Mouse (Mus musculus) myocyte (in vitro differentiated cells): Measurements from ENCODE around the gene Agap1. TPM values are rescaled to one million over a fixed set of nuclear protein-coding genes. Genes with fewer than 3 reads are reported as not detected.

Experiments used
- H3K27me3 ChIP-seq: one replicate; pipeline ENCODE4 v1.6.1; 2011; ENCODE audit not compliant: control insufficient read depth, insufficient read depth, insufficient read length
- H3K36me3 ChIP-seq: one replicate; pipeline ENCODE4 v1.6.1; 2011; ENCODE audit not compliant: control insufficient read depth, insufficient read depth
- H3K4me2 ChIP-seq: one replicate; pipeline ENCODE4 v1.6.1; 2011; ENCODE audit warnings: low read depth, control low read depth
- H3K4me3 ChIP-seq: one replicate; pipeline ENCODE4 v1.5.1; 2011; ENCODE audit warnings: mild to moderate bottlenecking, control low read depth, moderate library complexity
- H3K79me2 ChIP-seq: one replicate; pipeline ENCODE4 v1.6.1; 2011; ENCODE audit not compliant: control insufficient read depth, insufficient read depth
- H3ac ChIP-seq: one replicate; pipeline ENCODE4 v1.6.1; 2011; ENCODE audit not compliant: control insufficient read depth, insufficient read length
- CEBPB ChIP-seq: IDR thresholded peaks from 2 replicates; pipeline ENCODE4 v1.6.1; 2011; ENCODE audit warnings: mild to moderate bottlenecking, moderate library complexity; ENCODE audit not compliant: poor library complexity, insufficient read depth, severe bottlenecking
- E2F4 ChIP-seq: IDR thresholded peaks from one replicate; pipeline ENCODE4 v1.6.1; 2011; ENCODE audit warnings: mild to moderate bottlenecking, control low read depth, moderate library complexity; ENCODE audit not compliant: insufficient read depth
- MAX ChIP-seq: IDR thresholded peaks from one replicate; pipeline ENCODE4 v1.6.1; 2011; ENCODE audit warnings: low read depth, mild to moderate bottlenecking, control low read depth
- MYOD1 ChIP-seq, 3 experiments: IDR thresholded peaks; one replicate each; pipeline ENCODE4 v1.6.1; 2011; ENCODE audit warnings: control low read depth in 2 of 3, low read depth in 2 of 3, mild to moderate bottlenecking in 2 of 3, moderate library complexity in 1 of 3; ENCODE audit not compliant: insufficient read length in 2 of 3, control insufficient read depth in 1 of 3
- MYOG ChIP-seq, 3 experiments: IDR thresholded peaks; one replicate each; pipeline ENCODE4 v1.6.1; 2011; ENCODE audit warnings: control low read depth in 2 of 3, low read depth in 2 of 3, mild to moderate bottlenecking in 2 of 3; ENCODE audit not compliant: insufficient read length in 2 of 3, control insufficient read depth in 1 of 3, insufficient read depth in 1 of 3
- POLR2A ChIP-seq: IDR thresholded peaks from one replicate; pipeline ENCODE4 v1.6.1; 2011; ENCODE audit warnings: low read depth, mild to moderate bottlenecking, control low read depth, moderate library complexity; ENCODE audit not compliant: insufficient read length
- POLR2AphosphoS2 ChIP-seq: IDR thresholded peaks from one replicate; pipeline ENCODE4 v1.6.1; 2011; ENCODE audit warnings: low read depth, control low read depth; ENCODE audit not compliant: insufficient read length
- REST ChIP-seq: IDR thresholded peaks from one replicate; pipeline ENCODE4 v1.6.1; 2011; ENCODE audit warnings: mild to moderate bottlenecking, control low read depth, moderate library complexity; ENCODE audit not compliant: insufficient read depth, insufficient read length
- SRF ChIP-seq: IDR thresholded peaks from one replicate; pipeline ENCODE4 v1.6.1; 2011; ENCODE audit warnings: low read depth; ENCODE audit not compliant: control insufficient read depth, insufficient read length
- TCF12 ChIP-seq: IDR thresholded peaks from one replicate; pipeline ENCODE4 v1.6.1; 2011; ENCODE audit warnings: mild to moderate bottlenecking, control low read depth; ENCODE audit not compliant: poor library complexity, insufficient read depth, severe bottlenecking
- TCF3 ChIP-seq: IDR thresholded peaks from one replicate; pipeline ENCODE4 v1.6.1; 2011; ENCODE audit warnings: low read depth, control low read depth; ENCODE audit not compliant: insufficient read length
- USF1 ChIP-seq: IDR thresholded peaks from one replicate; pipeline ENCODE4 v1.6.1; 2011; ENCODE audit warnings: low read depth, mild to moderate bottlenecking, control low read depth, moderate library complexity
- polyA plus RNA-seq: library from polyadenylated mRNA; unstranded; fragments of >200 nt; fragmentation: generic; extraction: Trizol; gene quantifications from one replicate; pipeline ENCODE4 v1.2.1, GENCODE M21; 2012; ENCODE audit warnings: missing spikeins

Agap1 gene
- polyA plus RNA-seq, 1 experiment = 48.9 TPM

DNA sequence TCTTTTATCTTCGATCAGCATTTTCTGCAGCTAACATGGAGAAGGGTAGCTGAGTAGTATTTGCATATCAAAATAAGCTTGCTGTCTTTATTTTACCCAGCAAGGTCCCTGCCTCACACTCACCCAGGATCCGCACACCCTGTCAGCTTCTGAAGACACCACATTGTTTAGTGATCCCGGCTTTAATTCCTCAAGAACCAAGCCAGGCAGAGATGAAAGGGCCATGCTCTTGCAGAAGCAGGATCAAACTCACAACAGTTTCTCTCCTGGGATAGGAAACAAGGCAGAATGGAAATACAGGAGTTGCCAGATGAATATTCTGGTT, 285.1 kb downstream of the Agap1 start:
- Histone ChIP-seq H3ac (no peak overlapping the region), H3K27me3 (no peaks in the 10 kb centered on the region), H3K79me2 (no peaks in the 10 kb centered on the region), H3K4me3 (no peak overlapping the region), H3K4me2 (no peak overlapping the region), H3K36me3 (peaks cover 17% of the 10 kb centered on the region)
- TF ChIP-seq POLR2AphosphoS2 (no peak), MAX (no peak), REST (no peak), TCF3 (no peak), MYOG (IDR thresholded peaks at IDR 0.05; ENCODE audit: control insufficient read depth in 1 of 3, insufficient read depth in 1 of 3, insufficient read length in 2 of 3, low read depth in 2 of 3) (no peak), CEBPB (no peak), TCF12 (no peak), USF1 (no peak), SRF (no peak), POLR2A (no peak), MYOD1 (IDR thresholded peaks at IDR 0.05; ENCODE audit: control insufficient read depth in 1 of 3, insufficient read length in 2 of 3, low read depth in 2 of 3) (no peak), E2F4 (no peak)

DNA sequence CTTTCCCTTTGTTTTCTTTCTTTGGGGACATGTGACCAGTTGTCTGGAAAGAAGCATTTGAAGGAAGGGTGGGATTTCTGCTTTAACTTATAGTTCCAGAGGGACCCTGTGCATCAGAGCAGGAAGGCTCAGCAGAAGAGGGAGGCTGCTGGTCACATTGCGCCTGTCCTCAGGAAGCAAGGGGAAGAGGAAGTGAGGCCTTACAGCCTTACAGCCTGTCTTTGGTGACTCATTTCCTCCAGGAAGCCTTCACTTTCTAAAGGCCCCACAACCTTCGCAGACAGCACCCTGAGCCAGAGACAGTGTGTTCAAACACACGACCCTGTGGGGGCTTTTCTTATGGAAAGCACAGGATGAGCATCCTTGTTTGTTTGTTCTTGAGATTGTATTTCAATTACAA, 287.8 kb downstream of the Agap1 start:
- TF ChIP-seq E2F4 (no peak), REST (no peak), MAX (no peak), USF1 (no peak), POLR2A (no peak), TCF3 (no peak), POLR2AphosphoS2 (no peak), TCF12 (no peak), MYOD1 (IDR thresholded peaks at IDR 0.05; ENCODE audit: control insufficient read depth in 1 of 3, insufficient read length in 2 of 3, low read depth in 2 of 3) (no peak), SRF (no peak), MYOG (IDR thresholded peaks at IDR 0.05; ENCODE audit: control insufficient read depth in 1 of 3, insufficient read depth in 1 of 3, insufficient read length in 2 of 3, low read depth in 2 of 3) (no peak)
- Histone ChIP-seq H3K4me2 (no peak overlapping the region), H3K27me3 (no peaks in the 10 kb centered on the region), H3K36me3 (peaks cover 21% of the 10 kb centered on the region), H3ac (no peak overlapping the region), H3K79me2 (no peaks in the 10 kb centered on the region), H3K4me3 (no peak overlapping the region)

DNA sequence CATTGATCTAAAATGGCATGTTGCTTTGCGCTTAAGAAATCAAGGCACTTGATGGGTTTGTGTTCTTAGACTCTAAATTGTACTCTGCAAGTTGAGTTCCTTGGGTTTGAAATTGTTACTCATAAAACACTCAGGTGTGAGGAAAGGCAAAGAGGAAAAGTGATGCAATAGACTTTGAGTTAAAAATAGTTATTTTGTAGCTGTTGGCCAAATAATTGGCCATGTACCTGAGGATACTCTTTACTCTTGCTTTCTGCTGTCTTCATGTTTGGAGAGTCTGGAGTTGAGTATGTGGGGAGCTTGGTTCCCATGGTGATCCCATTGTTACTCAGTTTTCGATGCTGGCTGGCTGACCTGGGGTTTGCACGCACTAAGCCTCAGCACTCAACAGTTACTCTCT, 291.6 kb downstream of the Agap1 start:
- Histone ChIP-seq H3ac (no peak overlapping the region), H3K4me3 (no peak overlapping the region), H3K79me2 (no peaks in the 10 kb centered on the region), H3K27me3 (no peaks in the 10 kb centered on the region), H3K4me2 (no peak overlapping the region), H3K36me3 (peaks cover 27% of the 10 kb centered on the region)
- TF ChIP-seq REST = no peak
- no peak for TF ChIP-seq TCF12
- TF ChIP-seq TCF3 = no peak
- no peak for TF ChIP-seq MYOG (IDR thresholded peaks at IDR 0.05; ENCODE audit: control insufficient read depth in 1 of 3, insufficient read depth in 1 of 3, insufficient read length in 2 of 3, low read depth in 2 of 3)
- TF ChIP-seq POLR2A = no peak
- TF ChIP-seq SRF = no peak
- TF ChIP-seq CEBPB = no peak
- TF ChIP-seq POLR2AphosphoS2 = no peak
- no peak for TF ChIP-seq USF1
- no peak for TF ChIP-seq E2F4

DNA sequence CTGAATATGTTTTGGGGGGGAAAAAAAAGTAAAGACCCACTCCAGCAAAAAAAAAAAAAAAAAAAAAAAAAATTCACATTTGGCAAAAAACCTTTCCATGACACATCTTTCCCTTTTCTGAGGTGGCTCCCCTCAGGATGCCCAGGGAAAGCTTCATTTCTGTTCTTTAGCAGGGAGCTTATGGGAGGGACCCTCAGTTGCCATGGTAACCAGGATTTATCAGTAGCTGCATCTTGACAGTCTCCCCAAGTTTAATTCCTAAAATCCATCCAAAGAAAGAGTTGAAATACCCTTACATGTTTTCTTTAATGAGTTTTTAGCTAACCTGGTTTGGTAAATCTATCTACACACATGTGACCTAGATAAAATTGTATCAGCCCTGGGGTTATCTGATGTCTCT, 295.1 kb downstream of the Agap1 start:
- H3K36me3 ChIP-seq = peaks cover 11% of the 10 kb centered on the region
- TF ChIP-seq SRF (no peak), TCF3 (no peak), E2F4 (no peak), MYOG (IDR thresholded peaks at IDR 0.05; ENCODE audit: control insufficient read depth in 1 of 3, insufficient read depth in 1 of 3, insufficient read length in 2 of 3, low read depth in 2 of 3) (no peak)
- H3K27me3 ChIP-seq = no peaks in the 10 kb centered on the region
- H3ac ChIP-seq = no peak overlapping the region
- H3K4me3 ChIP-seq = no peak overlapping the region
- H3K79me2 ChIP-seq = no peaks in the 10 kb centered on the region
- no peak overlapping the region for H3K4me2 ChIP-seq

DNA sequence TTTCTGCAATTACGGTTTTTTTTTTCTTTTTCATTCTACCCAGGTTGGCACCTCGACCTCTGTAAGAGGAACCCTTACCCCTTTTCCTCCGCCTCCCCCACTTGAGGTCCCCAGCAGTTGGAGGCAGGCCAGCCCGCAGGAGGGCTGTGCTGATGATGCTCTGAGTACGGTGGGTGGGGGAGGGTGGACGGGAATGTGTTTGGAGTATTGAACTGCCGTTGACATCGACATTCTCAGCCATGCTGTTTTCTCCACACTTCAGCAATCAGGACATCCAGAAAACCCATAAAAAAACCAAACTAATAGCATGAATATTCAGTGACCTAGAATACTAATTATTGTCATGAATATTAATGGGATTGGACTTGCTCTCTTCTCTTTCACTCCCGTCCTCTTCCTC, 295.9 kb downstream of the Agap1 start:
- no peak overlapping the region for H3K4me3 ChIP-seq
- no peak overlapping the region for H3K4me2 ChIP-seq
- H3K36me3 ChIP-seq = peaks cover 6% of the 10 kb centered on the region
- TF ChIP-seq MYOD1 (IDR thresholded peaks at IDR 0.05; ENCODE audit: control insufficient read depth in 1 of 3, insufficient read length in 2 of 3, low read depth in 2 of 3) = no peak
- TF ChIP-seq SRF = no peak
- no peak for TF ChIP-seq MAX
- no peak for TF ChIP-seq TCF3
- no peak for TF ChIP-seq E2F4
- no peak for TF ChIP-seq USF1
- TF ChIP-seq POLR2A = no peak
- TF ChIP-seq REST = no peak
- no peak for TF ChIP-seq TCF12
- no peak overlapping the region for H3ac ChIP-seq
- no peaks in the 10 kb centered on the region for H3K79me2 ChIP-seq
- no peaks in the 10 kb centered on the region for H3K27me3 ChIP-seq
